Mouse (Mus musculus): Measurements from ENCODE around the gene Tas2r116. TPM values are rescaled to one million over a fixed set of nuclear protein-coding genes. Genes with fewer than 3 reads are reported as not detected.

Tas2r116 gene
- not detected in 2 replicates for total RNA-seq (2014; rRNA removed)
- not detected in 2 replicates for polyA plus RNA-seq (2012; rRNA removed)

DNA sequence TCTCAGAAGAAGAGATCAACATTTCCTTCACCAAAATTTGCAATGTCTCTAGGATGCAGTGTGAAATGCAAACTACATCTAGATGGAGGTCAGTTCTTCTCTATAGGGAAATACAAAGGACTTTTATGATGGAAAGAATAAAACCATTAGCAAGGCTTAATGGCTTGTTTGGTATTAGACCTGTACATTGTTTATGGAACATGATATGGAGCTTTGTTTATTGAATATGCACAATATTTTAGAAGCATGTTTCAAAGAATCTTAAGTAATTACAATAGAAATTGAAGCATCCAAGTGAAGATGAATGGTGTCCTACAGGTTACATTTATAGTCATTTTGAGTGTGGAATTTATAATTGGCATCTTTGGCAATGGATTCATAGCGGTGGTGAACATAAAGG lies at the start of gene Tas2r116:
Gene Tas2r116 (plus strand): TSS at position 301 of the 400 bp plus-strand sequence.
- DNase-seq (ENCODE audit: extremely low read depth, low read depth, low spot score), result no peak
- no peak within 1 kb of the TSS for H3K9ac ChIP-seq (ENCODE audit: low read depth, low read length)
- no peaks in the 10 kb centered on the region for H3K79me2 ChIP-seq (ENCODE audit: control insufficient read depth, insufficient read depth, low read length)
- no peak within 1 kb of the TSS for H3K27ac ChIP-seq (replicated peaks; ENCODE audit: insufficient read depth, low read depth, low read length)
- 67% methylated on average over 1 of the region's 1 CpGs for WGBS
- H3K4me1 ChIP-seq (ENCODE audit: control insufficient read depth, insufficient read depth, low read length), result no peaks in the 10 kb centered on the region
- H3K27me3 ChIP-seq (ENCODE audit: control insufficient read depth, insufficient read depth, low read length), result no peaks in the 10 kb centered on the region
- no peak within 1 kb of the TSS for H3K4me3 ChIP-seq (ENCODE audit: insufficient read depth, low read depth, low read length)
- no peaks in the 10 kb centered on the region for H3K36me3 ChIP-seq (ENCODE audit: control insufficient read depth, insufficient read depth, low read length)
- no peak for TF ChIP-seq CTCF (IDR thresholded peaks at IDR 0.05; ENCODE audit: low read depth, low read length)
- TF ChIP-seq POLR2A (IDR thresholded peaks at IDR 0.05; ENCODE audit: extremely low read depth, insufficient read depth, low read length), result no peak

- Histone ChIP-seq H3K36me3 (ENCODE audit: control insufficient read depth, insufficient read depth, low read length) (no peaks in the 10 kb centered on the region), H3K79me2 (ENCODE audit: control insufficient read depth, insufficient read depth, low read length) (no peaks in the 10 kb centered on the region), H3K27ac (replicated peaks; ENCODE audit: insufficient read depth, low read depth, low read length) (no peak within 1 kb of the TSS), H3K9ac (ENCODE audit: low read depth, low read length) (no peak within 1 kb of the TSS), H3K4me1 (ENCODE audit: control insufficient read depth, insufficient read depth, low read length) (no peaks in the 10 kb centered on the region), H3K27me3 (ENCODE audit: control insufficient read depth, insufficient read depth, low read length) (no peaks in the 10 kb centered on the region), H3K4me3 (ENCODE audit: insufficient read depth, low read depth, low read length) (no peak within 1 kb of the TSS)
- TF ChIP-seq POLR2A (IDR thresholded peaks at IDR 0.05; ENCODE audit: extremely low read depth, insufficient read depth, low read length) (no peak), CTCF (IDR thresholded peaks at IDR 0.05; ENCODE audit: low read depth, low read length) (no peak)
- DNase-seq (ENCODE audit: extremely low read depth, low read depth, low spot score), result no peak
- whole genome bisulfite sequencing, result 71% methylated on average over 1 of the region's 1 CpGs
Observed at GRCm38 (mm10) chr6:132846842-132847241, 8.4 kb upstream of the Tas2r116 start, which contains the start of gene Tas2r123. Gene Tas2r123, plus strand, starts transcription at chr6:132847142.

- no peak for TF ChIP-seq CTCF (IDR thresholded peaks at IDR 0.05; ENCODE audit: low read depth, low read length)
- no peak for TF ChIP-seq POLR2A (IDR thresholded peaks at IDR 0.05; ENCODE audit: extremely low read depth, insufficient read depth, low read length)
- no peak for DNase-seq (ENCODE audit: extremely low read depth, low read depth, low spot score)
- Histone ChIP-seq H3K4me3 (ENCODE audit: insufficient read depth, low read depth, low read length) (no peak within 1 kb of the TSS), H3K9ac (ENCODE audit: low read depth, low read length) (no peak within 1 kb of the TSS), H3K36me3 (ENCODE audit: control insufficient read depth, insufficient read depth, low read length) (no peaks in the 10 kb centered on the region), H3K79me2 (ENCODE audit: control insufficient read depth, insufficient read depth, low read length) (no peaks in the 10 kb centered on the region), H3K4me1 (ENCODE audit: control insufficient read depth, insufficient read depth, low read length) (no peaks in the 10 kb centered on the region), H3K27ac (replicated peaks; ENCODE audit: insufficient read depth, low read depth, low read length) (no peak within 1 kb of the TSS), H3K27me3 (ENCODE audit: control insufficient read depth, insufficient read depth, low read length) (no peaks in the 10 kb centered on the region)
Observed at GRCm38 (mm10) chr6:132867708-132868107, 12.5 kb downstream of the Tas2r116 start, which contains the start of gene Tas2r110. Gene Tas2r110, plus strand, starts transcription at chr6:132868008.

DNA sequence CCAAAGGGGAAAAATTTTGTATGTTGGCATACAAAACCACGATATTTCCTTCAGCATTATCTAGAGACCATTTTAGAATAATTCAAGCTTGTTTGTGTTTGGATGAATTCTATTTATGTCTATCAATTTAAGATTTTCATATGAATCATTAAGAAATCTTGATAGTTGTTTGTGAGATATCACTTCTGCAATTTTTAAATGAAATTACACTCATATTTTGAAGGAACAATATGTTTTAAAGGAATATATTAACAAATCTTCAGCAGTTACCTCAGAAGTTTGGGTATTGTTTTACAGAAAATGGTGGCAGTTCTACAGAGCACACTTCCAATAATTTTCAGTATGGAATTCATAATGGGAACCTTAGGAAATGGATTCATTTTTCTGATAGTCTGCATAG lies 37.5 kb downstream of the Tas2r116 start, which contains the start of gene Tas2r113:
Gene Tas2r113 (plus strand): TSS at position 301 of the 400 bp plus-strand sequence.
- Histone ChIP-seq H3K36me3 (ENCODE audit: control insufficient read depth, insufficient read depth, low read length) (no peaks in the 10 kb centered on the region), H3K4me3 (ENCODE audit: insufficient read depth, low read depth, low read length) (no peak within 1 kb of the TSS), H3K9ac (ENCODE audit: low read depth, low read length) (no peak within 1 kb of the TSS), H3K27ac (replicated peaks; ENCODE audit: insufficient read depth, low read depth, low read length) (no peak within 1 kb of the TSS), H3K4me1 (ENCODE audit: control insufficient read depth, insufficient read depth, low read length) (no peaks in the 10 kb centered on the region), H3K79me2 (ENCODE audit: control insufficient read depth, insufficient read depth, low read length) (no peaks in the 10 kb centered on the region), H3K27me3 (ENCODE audit: control insufficient read depth, insufficient read depth, low read length) (no peaks in the 10 kb centered on the region)
- WGBS, result 49% methylated on average over 1 of the region's 1 CpGs
- DNase-seq (ENCODE audit: extremely low read depth, low read depth, low spot score), result no peak
- TF ChIP-seq POLR2A (IDR thresholded peaks at IDR 0.05; ENCODE audit: extremely low read depth, insufficient read depth, low read length), result no peak
- TF ChIP-seq CTCF (IDR thresholded peaks at IDR 0.05; ENCODE audit: low read depth, low read length), result no peak

Other genes starting within 250 kb of the Tas2r116 start
- not detected in 2 replicates for gene A630073D07Rik, start 203.9 kb upstream of the Tas2r116 start, total RNA-seq (2014; rRNA removed)
- not detected in 2 replicates for gene A630073D07Rik, start 203.9 kb upstream of the Tas2r116 start, polyA plus RNA-seq (2012; rRNA removed)
- not detected in 2 replicates for gene Tas2r120, start 198.5 kb upstream of the Tas2r116 start, total RNA-seq (2014; rRNA removed)
- gene Tas2r120, start 198.5 kb upstream of the Tas2r116 start, polyA plus RNA-seq (2012; rRNA removed), result not detected in 2 replicates
- gene Tas2r121, start 154.4 kb upstream of the Tas2r116 start, total RNA-seq (2014; rRNA removed), result not detected in 2 replicates
- not detected in 2 replicates for gene Tas2r121, start 154.4 kb upstream of the Tas2r116 start, polyA plus RNA-seq (2012; rRNA removed)
- not detected in 2 replicates for gene Tas2r122, start 143.5 kb upstream of the Tas2r116 start, total RNA-seq (2014; rRNA removed)
- gene Tas2r122, start 143.5 kb upstream of the Tas2r116 start, polyA plus RNA-seq (2012; rRNA removed), result not detected in 2 replicates
- not detected in 2 replicates for gene Tas2r115, start 117.4 kb upstream of the Tas2r116 start, total RNA-seq (2014; rRNA removed)
- gene Tas2r115, start 117.4 kb upstream of the Tas2r116 start, polyA plus RNA-seq (2012; rRNA removed), result not detected in 2 replicates
- gene Tas2r124, start 100.7 kb upstream of the Tas2r116 start, total RNA-seq (2014; rRNA removed), result not detected in 2 replicates
- gene Tas2r124, start 100.7 kb upstream of the Tas2r116 start, polyA plus RNA-seq (2012; rRNA removed), result not detected in 2 replicates
- gene Tas2r102, start 93.3 kb upstream of the Tas2r116 start, total RNA-seq (2014; rRNA removed), result not detected in 2 replicates
- gene Tas2r102, start 93.3 kb upstream of the Tas2r116 start, polyA plus RNA-seq (2012; rRNA removed), result not detected in 2 replicates
- not detected in 2 replicates for gene Tas2r136, start 77.3 kb upstream of the Tas2r116 start, total RNA-seq (2014; rRNA removed)
- not detected in 2 replicates for gene Tas2r136, start 77.3 kb upstream of the Tas2r116 start, polyA plus RNA-seq (2012; rRNA removed)
- not detected in 2 replicates for gene Tas2r117, start 52.6 kb upstream of the Tas2r116 start, total RNA-seq (2014; rRNA removed)
- not detected in 2 replicates for gene Tas2r117, start 52.6 kb upstream of the Tas2r116 start, polyA plus RNA-seq (2012; rRNA removed)
- not detected in 2 replicates for gene Tas2r123, start 8.3 kb upstream of the Tas2r116 start, total RNA-seq (2014; rRNA removed)
- gene Tas2r123, start 8.3 kb upstream of the Tas2r116 start, polyA plus RNA-seq (2012; rRNA removed), result not detected in 2 replicates
- gene Tas2r110, start 12.6 kb downstream of the Tas2r116 start, total RNA-seq (2014; rRNA removed), result not detected in 2 replicates
- gene Tas2r110, start 12.6 kb downstream of the Tas2r116 start, polyA plus RNA-seq (2012; rRNA removed), result not detected in 2 replicates
- gene Tas2r113, start 37.6 kb downstream of the Tas2r116 start, total RNA-seq (2014; rRNA removed), result not detected in 2 replicates
- not detected in 2 replicates for gene Tas2r113, start 37.6 kb downstream of the Tas2r116 start, polyA plus RNA-seq (2012; rRNA removed)
- not detected in 2 replicates for gene Tas2r125, start 54.2 kb downstream of the Tas2r116 start, total RNA-seq (2014; rRNA removed)
- gene Tas2r125, start 54.2 kb downstream of the Tas2r116 start, polyA plus RNA-seq (2012; rRNA removed), result not detected in 2 replicates
- gene Tas2r129, start 95.7 kb downstream of the Tas2r116 start, total RNA-seq (2014; rRNA removed), result not detected in 2 replicates
- gene Tas2r129, start 95.7 kb downstream of the Tas2r116 start, polyA plus RNA-seq (2012; rRNA removed), result not detected in 2 replicates
- not detected in 2 replicates for gene Tas2r131, start 102.5 kb downstream of the Tas2r116 start, total RNA-seq (2014; rRNA removed)
- not detected in 2 replicates for gene Tas2r131, start 102.5 kb downstream of the Tas2r116 start, polyA plus RNA-seq (2012; rRNA removed)
- gene Tas2r109, start 125.5 kb downstream of the Tas2r116 start, total RNA-seq (2014; rRNA removed), result not detected in 2 replicates
- gene Tas2r109, start 125.5 kb downstream of the Tas2r116 start, polyA plus RNA-seq (2012; rRNA removed), result not detected in 2 replicates
- not detected in 2 replicates for gene Tas2r103, start 181.7 kb downstream of the Tas2r116 start, total RNA-seq (2014; rRNA removed)
- gene Tas2r103, start 181.7 kb downstream of the Tas2r116 start, polyA plus RNA-seq (2012; rRNA removed), result not detected in 2 replicates
- gene Tas2r140, start 200.4 kb downstream of the Tas2r116 start, total RNA-seq (2014; rRNA removed), result not detected in 2 replicates
- gene Tas2r140, start 200.4 kb downstream of the Tas2r116 start, polyA plus RNA-seq (2012; rRNA removed), result not detected in 2 replicates
- 84.3 and 106 TPM in 2 replicates for gene Smim10l1, start 249.5 kb downstream of the Tas2r116 start, total RNA-seq (2014; rRNA removed)
- 105 and 130 TPM in 2 replicates for gene Smim10l1, start 249.5 kb downstream of the Tas2r116 start, polyA plus RNA-seq (2012; rRNA removed)